Mouse (Mus musculus) brain, adult 2 months (tissue): Measurements from ENCODE around the gene Rhbg.

Experiments
- DNase-seq: peaks from one replicate; pipeline ENCODE4 v3.0.0; 2011; ENCODE audit warnings: low read depth, low spot score

Gene Rhbg

DNA sequence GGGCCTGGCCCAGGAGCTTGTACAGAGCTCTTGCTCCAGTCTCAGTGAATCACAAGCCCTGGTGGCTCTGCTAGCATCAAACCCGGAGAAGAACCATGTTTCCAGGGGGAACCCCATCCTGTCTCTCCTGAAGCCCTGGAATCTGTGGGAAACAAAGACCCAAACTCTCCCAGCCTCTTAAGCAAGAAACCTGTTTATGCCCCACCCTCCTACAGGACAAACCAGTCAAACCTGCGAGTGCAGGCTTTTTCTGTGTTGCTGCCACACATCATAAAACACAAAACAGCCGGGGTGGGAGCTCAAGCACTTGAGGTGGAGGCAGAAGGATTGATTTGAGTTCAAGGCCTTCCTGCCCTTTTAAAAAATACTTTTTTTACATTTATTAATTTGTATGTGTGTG is 7.8 kb upstream of the Rhbg start:
- no peak for DNase-seq

GRCm38 (mm10) chr3:88256382-88256781 is 1.9 kb upstream of the Rhbg start:
- DNase-seq, result no peak

DNA sequence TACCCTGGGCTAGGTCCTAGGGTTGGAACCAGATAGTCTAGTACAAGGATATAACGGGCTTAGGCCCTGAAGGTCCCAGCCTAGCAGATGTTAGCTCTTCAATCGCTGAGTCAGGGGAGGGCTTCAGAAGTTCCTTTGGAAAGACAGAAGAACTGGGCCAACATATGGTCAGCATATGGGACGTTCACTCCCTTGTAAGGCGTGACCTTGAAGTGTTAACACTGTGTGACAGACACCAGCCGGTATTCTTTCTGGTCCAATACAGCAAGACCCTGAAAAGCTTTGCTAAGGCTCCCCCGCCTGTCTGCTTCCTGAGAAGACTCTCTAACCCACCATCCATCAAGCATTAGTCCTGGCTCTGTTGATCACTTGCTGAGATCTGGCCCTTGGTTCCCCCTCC is 1.4 kb upstream of the Rhbg start:
- no peak for DNase-seq

DNA sequence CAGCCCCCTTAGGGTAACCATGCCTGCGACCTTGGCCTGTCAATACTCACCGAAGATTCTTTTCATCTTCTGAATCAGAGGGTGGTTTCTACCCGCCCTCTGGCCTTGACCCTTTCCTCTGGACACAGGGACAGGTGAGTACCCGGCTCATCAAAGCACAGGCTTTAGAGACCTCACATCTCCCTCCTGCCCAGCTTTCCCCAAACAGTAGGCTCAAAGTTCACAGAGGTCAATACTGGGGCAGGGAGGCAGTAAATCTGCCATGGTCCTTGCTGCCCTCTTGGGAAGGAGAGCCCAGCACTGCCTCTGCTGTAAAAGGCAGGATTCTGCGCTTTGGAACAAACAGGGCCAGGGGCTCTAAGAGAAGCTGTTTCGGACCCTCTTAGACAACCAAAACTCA is 1.8 kb downstream of the Rhbg start:
- no peak for DNase-seq

DNA sequence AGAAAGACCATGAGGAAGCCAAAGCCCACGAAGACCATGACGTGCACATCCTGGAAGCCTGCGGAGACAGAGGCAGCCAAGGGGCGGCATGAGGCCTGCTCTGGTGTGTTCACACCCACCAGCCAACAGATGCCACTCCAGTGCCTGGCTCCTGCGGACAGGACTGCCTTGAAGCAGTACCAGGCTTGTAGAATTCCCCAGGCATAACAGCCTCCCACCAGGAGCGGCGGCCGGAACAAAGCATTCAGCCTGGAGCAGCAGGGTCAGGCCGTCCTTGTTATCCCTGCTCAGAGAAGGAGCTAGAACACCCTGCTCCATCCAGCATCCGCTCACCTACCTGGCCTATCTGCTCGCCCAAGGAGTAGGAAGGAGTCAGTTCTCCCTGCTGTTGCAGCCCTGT is 6.1 kb downstream of the Rhbg start:
- no peak for DNase-seq

DNA sequence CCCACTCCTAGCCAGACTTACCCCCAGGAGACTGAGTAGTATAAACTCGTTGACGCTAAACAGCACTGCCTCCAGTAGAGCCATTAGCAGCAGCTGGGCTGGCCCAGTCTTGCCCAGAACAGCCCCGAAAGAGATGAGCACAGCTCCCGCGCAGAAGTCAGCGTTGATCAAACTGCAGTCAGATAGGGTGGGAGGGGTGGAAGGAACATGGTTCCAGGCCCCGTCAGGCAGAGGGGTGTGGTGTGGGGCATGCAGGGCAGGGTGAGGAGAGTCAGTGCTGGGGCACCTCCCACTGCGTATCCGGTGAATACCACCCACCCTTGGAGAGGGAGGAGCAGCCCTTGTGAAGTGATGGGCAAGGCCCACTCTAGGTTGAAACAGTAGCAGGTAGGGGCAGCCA is 6.8 kb downstream of the Rhbg start:
- DNase-seq, result no peak

GRCm38 (mm10) chr3:88245811-88246210 is 8.7 kb downstream of the Rhbg start:
- DNase-seq, result peak; percentile 75

DNA sequence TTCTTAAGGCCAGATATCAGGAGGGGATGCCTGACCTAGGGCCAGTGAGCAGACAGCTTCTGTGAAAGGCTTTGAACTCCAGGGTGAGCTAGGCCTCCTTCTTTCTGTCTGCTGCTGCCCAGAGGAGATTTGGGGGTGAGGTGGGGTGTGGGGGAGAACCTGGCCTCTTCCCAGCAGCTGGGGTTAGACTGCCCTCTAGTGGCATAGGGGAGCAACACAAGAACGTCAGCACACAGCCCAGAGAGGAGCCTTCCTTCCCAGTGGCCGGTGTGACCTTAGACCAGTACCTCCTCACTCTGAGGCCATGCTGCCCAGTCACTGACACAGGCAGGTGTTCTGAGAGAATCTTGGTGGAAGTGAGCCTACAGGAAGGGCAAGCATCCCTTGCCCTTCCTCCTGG is 10.4 kb downstream of the Rhbg start:
- peak; percentile 66 for DNase-seq

GRCm38 (mm10) chr3:88242531-88242930 is 12.0 kb downstream of the Rhbg start:
- peak; percentile 89 for DNase-seq

DNA sequence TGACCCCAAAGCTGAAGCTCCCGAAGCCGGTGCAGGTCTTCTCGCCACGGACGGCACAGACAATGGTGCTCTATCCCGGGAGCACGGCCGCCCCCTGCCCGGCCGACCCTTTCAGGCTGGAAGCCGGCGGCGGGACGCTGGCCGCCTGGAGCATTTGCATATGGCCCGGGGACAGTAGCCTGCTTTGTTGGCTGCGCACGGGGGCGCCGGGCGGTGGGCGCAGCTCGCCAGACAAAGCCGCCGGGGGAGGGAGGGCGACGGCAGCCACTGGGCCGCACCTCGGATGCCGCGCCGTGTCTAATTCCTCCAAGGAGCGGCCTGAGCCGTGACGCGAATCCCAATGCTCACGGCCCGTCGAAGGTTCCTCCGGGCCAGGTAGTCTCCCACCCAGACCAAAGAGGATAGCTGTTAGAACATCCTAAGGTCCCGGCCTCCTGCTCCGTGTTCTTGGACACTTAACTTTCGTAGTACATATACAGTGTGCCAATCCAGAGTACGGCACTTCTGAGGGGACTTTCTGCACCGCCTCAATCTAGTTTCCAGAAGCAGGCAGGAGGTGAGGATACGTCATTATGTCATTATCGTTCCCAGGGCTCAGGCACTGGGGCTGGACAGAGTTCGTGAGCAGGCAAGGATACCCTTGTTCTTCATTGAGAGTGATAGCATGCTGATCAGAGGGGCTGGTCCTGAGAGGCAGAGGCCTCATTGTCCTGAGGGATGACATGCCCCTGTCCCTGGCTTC is 13.3 kb downstream of the Rhbg start:
- DNase-seq, result no peak

DNA sequence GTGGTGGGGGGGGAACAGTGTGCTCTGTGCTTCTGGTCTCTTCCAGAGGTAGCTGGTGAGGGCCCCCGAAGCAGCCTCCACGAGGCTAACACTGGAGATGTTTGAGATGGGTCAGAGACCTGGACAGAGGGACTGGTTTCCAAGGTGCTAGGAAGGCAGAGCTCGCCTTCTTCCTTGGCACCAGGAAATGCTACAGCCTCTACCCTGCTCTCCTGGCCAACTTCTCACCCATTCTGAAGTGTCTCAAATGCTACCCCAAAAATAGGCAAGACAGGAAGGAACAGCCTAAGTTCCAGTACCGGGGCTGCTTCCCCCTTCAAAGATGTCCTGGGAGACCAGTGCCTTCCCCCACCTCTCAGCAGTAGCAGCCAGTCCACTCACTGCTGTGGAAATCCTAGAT is 15.1 kb downstream of the Rhbg start:
- DNase-seq, result no peak

GRCm38 (mm10) chr3:88238866-88239391 is 15.6 kb downstream of the Rhbg start:
- no peak for DNase-seq

- DNase-seq, result peak; percentile 65
Measured at GRCm38 (mm10) chr3:88237556-88238194, 16.8 kb downstream of the Rhbg start.

DNA sequence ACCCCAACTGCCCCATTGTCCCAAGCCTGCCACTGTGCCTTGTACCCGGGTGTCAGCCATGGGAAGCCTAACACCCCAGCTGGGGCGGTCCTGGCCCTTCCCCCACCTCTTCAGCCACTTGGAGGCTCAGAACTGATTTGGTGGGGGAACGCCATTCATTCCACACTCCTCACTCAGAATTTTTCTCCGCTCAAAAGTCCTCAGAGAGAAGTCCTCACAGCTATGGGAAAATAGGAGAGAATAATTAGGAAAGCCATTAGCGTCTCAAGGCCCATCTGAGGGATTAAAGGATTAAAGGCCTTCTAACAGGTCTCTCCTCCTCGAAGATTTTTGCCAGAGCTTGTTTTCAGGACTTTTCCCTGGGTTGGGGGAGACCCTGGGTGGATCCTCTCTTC is 17.4 kb downstream of the Rhbg start:
- no peak for DNase-seq

DNA sequence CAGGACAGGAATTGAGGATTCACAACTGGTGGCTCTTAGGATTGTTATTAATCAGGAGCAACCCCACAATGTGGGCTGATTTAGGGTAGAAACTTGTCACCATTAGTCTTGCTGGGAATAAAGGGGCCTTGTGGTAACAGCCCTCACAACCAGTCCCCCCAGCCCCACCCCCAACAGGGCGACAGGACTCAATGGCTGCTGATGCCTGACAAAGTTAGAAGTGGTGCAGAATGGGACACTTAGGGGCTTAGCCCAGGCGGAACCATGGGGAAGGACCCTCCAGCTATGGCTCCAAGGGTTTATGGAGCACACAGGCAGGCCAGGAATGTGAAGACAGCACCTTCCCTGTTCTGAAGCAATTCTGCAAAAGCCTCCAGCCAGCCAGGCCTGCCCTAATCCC is 18.9 kb downstream of the Rhbg start:
- no peak for DNase-seq

DNA sequence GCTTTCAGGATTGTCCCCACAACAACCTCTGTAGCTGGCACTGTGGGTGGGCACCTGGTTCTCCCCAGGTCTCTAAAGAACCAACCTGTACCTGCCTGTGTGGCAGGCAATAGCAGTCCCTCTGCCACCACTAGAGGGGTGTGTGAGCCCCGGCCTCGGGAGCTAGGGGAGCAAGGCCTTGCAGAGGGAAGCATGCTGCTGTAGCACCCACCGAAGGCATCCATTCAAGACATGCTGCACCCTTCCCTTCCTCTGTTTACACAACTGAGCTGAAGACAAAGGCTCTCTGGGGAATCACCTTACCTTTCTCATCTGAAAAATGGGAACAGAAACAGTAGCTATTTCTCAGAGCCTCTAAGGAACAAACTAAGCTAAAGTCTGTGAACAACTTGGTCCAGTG is 19.3 kb downstream of the Rhbg start:
- DNase-seq, result peak; percentile 61

DNA sequence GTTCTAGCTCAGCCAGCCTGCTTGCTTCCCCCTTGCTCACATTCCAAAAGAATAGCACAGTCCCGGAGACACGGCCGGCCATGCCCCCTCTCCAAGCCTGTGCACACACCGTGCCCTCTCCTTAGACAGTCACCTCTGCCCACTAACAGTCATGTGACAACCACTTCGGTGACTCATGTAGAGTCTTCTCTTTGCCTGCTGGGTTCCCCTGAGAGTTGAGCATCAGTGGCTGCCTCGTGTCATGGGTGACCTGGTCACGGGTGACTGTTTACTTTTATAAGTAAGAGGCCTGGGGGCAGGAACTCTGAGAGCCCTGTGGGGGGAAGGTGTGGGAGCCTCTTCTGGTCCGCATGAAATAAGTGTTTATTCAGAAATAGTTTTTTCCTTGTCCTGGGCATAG is 20.5 kb downstream of the Rhbg start:
- DNase-seq, result no peak

GRCm38 (mm10) chr3:88232851-88233649 is 21.5 kb downstream of the Rhbg start:
- no peak for DNase-seq

GRCm38 (mm10) chr3:88232301-88232702 is 22.2 kb downstream of the Rhbg start:
- DNase-seq, result peak; percentile 76

GRCm38 (mm10) chr3:88231061-88231641 is 23.4 kb downstream of the Rhbg start:
- DNase-seq, result peak; percentile 62

- peak; percentile 73 for DNase-seq
Measured at GRCm38 (mm10) chr3:88230262-88231047, 24.1 kb downstream of the Rhbg start.
